Mouse (Mus musculus): ENCODE data around the gene Psmd5.
A peak's percentile ranks its signal among the peaks of the same experiment; 100 is the strongest.
"Not testable (repeated sequence)": the region's sequence is repeated elsewhere in the genome, so short reads cannot be mapped to it uniquely, and the experiment has no call there.

Gene Psmd5

GRCm38 (mm10) chr2:34827591-34827990 is 47.2 kb downstream of the Psmd5 start:
- no peak for DNase-seq (ENCODE audit: low spot score in 2 of 2)

- DNase-seq (ENCODE audit: low spot score in 2 of 2) = no peak
Observed at GRCm38 (mm10) chr2:34826460-34827231, 48.1 kb downstream of the Psmd5 start.

GRCm38 (mm10) chr2:34825827-34826459 is 48.8 kb downstream of the Psmd5 start, which contains the start of gene Fbxw2:
Gene Fbxw2, minus strand, starts transcription at chr2:34826311.
- DNase-seq (ENCODE audit: low spot score in 2 of 2) = peak; percentile 74 to 88

- DNase-seq (ENCODE audit: low spot score in 2 of 2) = no peak
Observed at GRCm38 (mm10) chr2:34818492-34818891, 56.3 kb downstream of the Psmd5 start.

GRCm38 (mm10) chr2:34815893-34816292 is 58.9 kb downstream of the Psmd5 start:
- not testable (repeated sequence) for DNase-seq (ENCODE audit: low spot score in 2 of 2)

GRCm38 (mm10) chr2:34812706-34813105 is 62.1 kb downstream of the Psmd5 start:
- no peak for DNase-seq (ENCODE audit: low spot score in 2 of 2)

- no peak for DNase-seq (ENCODE audit: low spot score in 2 of 2)
Observed at GRCm38 (mm10) chr2:34810775-34811174, 64.0 kb downstream of the Psmd5 start.

GRCm38 (mm10) chr2:34809568-34809967 is 65.2 kb downstream of the Psmd5 start:
- no peak for DNase-seq (ENCODE audit: low spot score in 2 of 2)

- no peak for DNase-seq (ENCODE audit: low spot score in 2 of 2)
Observed at GRCm38 (mm10) chr2:34808057-34808456, 66.7 kb downstream of the Psmd5 start.

- no peak for DNase-seq (ENCODE audit: low spot score in 2 of 2)
Observed at GRCm38 (mm10) chr2:34805364-34805950, 69.3 kb downstream of the Psmd5 start.

- no peak for DNase-seq (ENCODE audit: low spot score in 2 of 2)
Observed at GRCm38 (mm10) chr2:34804815-34805214, 70.0 kb downstream of the Psmd5 start.

- no peak for DNase-seq (ENCODE audit: low spot score in 2 of 2)
Observed at GRCm38 (mm10) chr2:34804172-34804571, 70.6 kb downstream of the Psmd5 start.

- DNase-seq (ENCODE audit: low spot score in 2 of 2) = no peak
Observed at GRCm38 (mm10) chr2:34803746-34804145, 71.0 kb downstream of the Psmd5 start.

GRCm38 (mm10) chr2:34802565-34803245 is 72.1 kb downstream of the Psmd5 start:
- DNase-seq (ENCODE audit: low spot score in 2 of 2) = peak in 1 of 2 experiments; percentile 38

- peak; percentile 95 to 98 for DNase-seq (ENCODE audit: low spot score in 2 of 2)
Observed at GRCm38 (mm10) chr2:34801516-34802482, 73.0 kb downstream of the Psmd5 start.

GRCm38 (mm10) chr2:34800371-34800770 is 74.4 kb downstream of the Psmd5 start:
- no peak for DNase-seq (ENCODE audit: low spot score in 2 of 2)

Measured in left cerebral cortex, adult 9 months (tissue).